Mouse (Mus musculus) skeletal muscle tissue, adult 2 months (tissue): ENCODE measurements around the gene Slc25a35.
"Not testable (repeated sequence)": the region's sequence is repeated elsewhere in the genome, so short reads cannot be mapped to it uniquely, and the experiment has no call there.

Source experiments
- DNase-seq: peaks from one replicate; pipeline ENCODE4 v3.0.0-alpha.2; 2012; ENCODE audit warnings: low read depth, low spot score

The Slc25a35 gene

GRCm38 (mm10) chr11:69006575-69006974 is 38.6 kb downstream of the Slc25a35 start:
- not testable (repeated sequence) for DNase-seq

- peak; percentile 38 for DNase-seq
Observed at GRCm38 (mm10) chr11:69008182-69009121, 40.5 kb downstream of the Slc25a35 start, which contains the start of gene Pfas. Pfas (minus strand) TSS chr11:69008460.

DNA sequence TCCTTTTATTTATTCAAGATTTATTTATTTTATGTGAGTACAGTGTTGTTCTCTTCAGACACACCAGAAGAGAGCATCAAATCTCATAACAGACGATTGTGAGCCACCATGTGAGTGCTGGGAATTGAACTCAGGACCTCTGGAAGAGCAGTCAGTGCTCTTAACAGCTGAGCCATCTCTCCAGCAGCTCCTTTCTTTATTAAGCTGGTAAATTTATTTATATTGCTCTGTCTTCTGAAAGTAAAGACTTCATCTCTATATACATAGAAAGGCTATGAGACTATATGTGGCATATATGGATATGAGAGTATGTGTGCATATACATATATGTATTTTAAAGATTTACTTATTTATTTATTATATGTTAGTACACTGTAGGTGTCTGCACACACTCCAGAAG is 41.6 kb downstream of the Slc25a35 start:
- no peak for DNase-seq

- no peak for DNase-seq
Observed at GRCm38 (mm10) chr11:69010400-69011323, 42.7 kb downstream of the Slc25a35 start.

GRCm38 (mm10) chr11:69011445-69011844 is 43.5 kb downstream of the Slc25a35 start:
- DNase-seq = not testable (repeated sequence)

DNA sequence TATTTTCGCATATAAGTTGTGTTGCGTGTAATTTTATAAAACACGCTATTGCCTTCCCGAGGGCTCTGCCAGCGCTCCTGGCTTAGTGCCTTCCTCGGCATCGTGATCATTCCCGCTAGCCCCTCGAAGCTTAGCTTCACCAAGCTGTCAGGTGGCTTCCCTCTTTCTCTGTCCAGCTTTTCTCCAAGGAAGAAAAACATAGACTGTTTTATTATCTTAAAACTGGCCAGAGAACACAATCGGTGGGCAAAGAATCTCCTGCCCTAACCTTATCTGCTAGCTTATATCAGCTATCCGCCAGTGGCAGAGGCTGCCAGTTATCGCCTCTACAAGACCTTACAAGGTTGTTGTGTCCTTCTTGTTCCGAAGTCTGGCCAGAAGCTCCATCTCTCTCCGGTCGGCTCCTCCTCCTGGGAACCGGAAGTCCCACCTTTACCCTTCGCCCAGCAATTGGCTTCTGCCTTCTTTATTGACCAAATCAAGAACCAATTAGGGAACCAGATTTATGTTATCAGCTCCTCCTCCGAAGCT is 44.2 kb downstream of the Slc25a35 start:
- peak; percentile 92 for DNase-seq

DNA sequence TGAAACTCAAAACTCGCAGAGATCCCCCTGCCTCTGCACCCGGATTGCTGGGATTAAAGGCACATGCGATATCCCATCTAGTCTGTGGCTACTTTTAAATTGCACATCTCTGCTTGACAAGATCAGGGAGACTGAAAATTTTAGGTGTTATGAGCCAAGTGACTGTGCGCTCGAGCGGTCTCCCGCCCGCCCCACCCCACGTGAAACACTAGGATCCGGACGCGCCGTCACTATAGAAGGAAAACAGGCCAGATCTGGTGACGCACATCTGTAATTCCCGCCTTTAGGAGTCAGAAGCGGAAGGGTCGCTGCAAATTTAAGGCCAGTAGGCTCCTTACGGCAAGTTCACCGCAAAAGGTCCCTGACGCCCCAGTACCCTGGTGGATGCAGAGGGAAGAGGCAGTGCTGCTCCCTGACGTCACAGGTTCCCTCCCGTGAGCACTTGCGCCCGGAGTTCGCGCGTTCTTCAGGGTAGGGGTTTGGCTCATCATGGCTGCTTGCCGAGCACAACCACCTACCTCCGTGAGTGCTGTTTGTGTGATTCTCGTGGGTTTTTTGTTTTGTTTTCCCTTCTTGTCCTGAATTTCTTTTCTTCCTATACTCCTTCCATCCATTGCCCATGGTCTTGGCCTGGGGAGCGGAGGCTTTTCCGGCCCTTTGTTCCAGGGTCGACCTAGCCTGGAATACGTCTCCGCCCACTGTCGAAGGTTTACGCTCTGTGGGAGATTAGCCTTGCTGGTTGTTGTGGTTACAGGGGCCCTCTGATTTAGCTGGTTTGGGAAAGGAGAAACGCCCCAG is 47.9 kb downstream of the Slc25a35 start, which contains the start of gene Ctc1:
Gene Ctc1, plus strand, starts transcription at position 268 of the 798 bp plus-strand sequence.
- peak; percentile 85 for DNase-seq

GRCm38 (mm10) chr11:69016755-69017154 is 48.8 kb downstream of the Slc25a35 start:
- DNase-seq = no peak

DNA sequence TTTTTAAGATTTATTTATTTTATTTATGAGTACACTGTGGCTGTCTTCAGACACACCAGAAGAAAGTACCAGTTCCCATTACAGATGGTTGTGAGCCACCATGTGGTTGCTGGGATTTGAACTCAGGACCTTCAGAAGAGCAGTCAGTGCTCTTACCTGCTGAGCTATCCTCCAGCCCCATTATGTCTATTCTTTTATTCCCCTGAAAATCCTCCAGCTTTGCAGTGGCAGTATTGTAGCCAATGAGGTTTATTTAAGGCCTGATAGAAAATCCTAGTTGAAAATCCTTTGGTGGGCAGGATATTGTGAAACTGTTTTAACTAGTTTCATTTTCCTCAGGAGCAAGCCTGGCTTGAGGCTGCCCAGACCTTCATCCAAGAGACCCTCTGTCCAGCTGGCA is 52.8 kb downstream of the Slc25a35 start:
- no peak for DNase-seq
